Mouse (Mus musculus) testis, adult 2 months (tissue): Measurements from ENCODE around the gene Gm13279.

ENCODE experiments used
- CTCF ChIP-seq: fragments of 200-500 bp; IDR thresholded peaks from 2 replicates; pipeline ENCODE4 v1.5.1; 2012; ENCODE audit warnings: low read depth, mild to moderate bottlenecking, inconsistent platforms, low read length, moderate library complexity; ENCODE audit not compliant: control insufficient read depth, insufficient read depth, insufficient replicate concordance
- POLR2A ChIP-seq: fragments of 200-500 bp; IDR thresholded peaks from 2 replicates; pipeline ENCODE4 v1.6.1; 2012; ENCODE audit warnings: low read depth, mild to moderate bottlenecking, inconsistent platforms, low read length, moderate library complexity; ENCODE audit not compliant: control insufficient read depth

- TF ChIP-seq CTCF: peak; percentile 59; the same call in 1 of the 2 replicates
- TF ChIP-seq POLR2A: peak; percentile 27; the same call in 1 of the 2 replicates
Observed at GRCm38 (mm10) chr4:88757628-88758031, 39.6 kb upstream of the Gm13279 start.
